9 mouse cellular contexts compared by ENCODE assay signal in genomic region chr9:72635134-72635533, GRCm38 (mm10). TPM values are rescaled to one million over a fixed set of nuclear protein-coding genes. Genes with fewer than 3 reads are reported as not detected.
A peak's percentile ranks its signal among the peaks of the same experiment; 100 is the strongest.
DNase-seq lines count a peak whose midpoint lies in the region; ATAC-seq lines count a peak whose summit lies in the region.
"Had no signal": no experiment of that assay in that cellular context is flagged by ENCODE, and none has a peak within 500 bp of the region (broad histone marks: within the 10 kb centered on the region; RNA-seq: fewer than 3 reads in every experiment).

No protein-coding gene starts in this region.

- no peak overlapping the region for H3K9ac ChIP-seq in intestine, embryonic 14.5 days (ENCODE audit: low read length)
- no peak overlapping the region for H3K9ac ChIP-seq in intestine, embryonic 15.5 days
- H3K9ac ChIP-seq in embryonic facial prominence, embryonic 14.5 days (ENCODE audit: low read depth, low read length), result no peak overlapping the region

- no peak for ATAC-seq in intestine, embryonic 14.5 days (replicated peaks; ENCODE audit: low FRiP score, low TSS enrichment, low read depth)
- ATAC-seq in intestine, embryonic 15.5 days, result no peak
- no peak for ATAC-seq in embryonic facial prominence, embryonic 14.5 days (ENCODE audit: low read depth)

- H3K27ac ChIP-seq in intestine, embryonic 14.5 days (ENCODE audit: low read depth), result no peak overlapping the region
- H3K27ac ChIP-seq in intestine, embryonic 15.5 days, result no peak overlapping the region
- H3K27ac ChIP-seq in embryonic facial prominence, embryonic 14.5 days (replicated peaks; ENCODE audit: low read depth, low read length), result no peak overlapping the region
- H3K27ac ChIP-seq: macrophage had no signal

- no peaks in the 10 kb centered on the region for H3K36me3 ChIP-seq in intestine, embryonic 14.5 days (ENCODE audit: control insufficient read depth, insufficient read depth, low read length)
- H3K36me3 ChIP-seq in intestine, embryonic 15.5 days, result no peaks in the 10 kb centered on the region
- no peaks in the 10 kb centered on the region for H3K36me3 ChIP-seq in embryonic facial prominence, embryonic 14.5 days (ENCODE audit: control insufficient read depth, insufficient read depth, low read length)

- H3K9me3 ChIP-seq in intestine, embryonic 14.5 days (ENCODE audit: control insufficient read depth, low read length), result no peaks in the 10 kb centered on the region
- H3K9me3 ChIP-seq in intestine, embryonic 15.5 days, result no peaks in the 10 kb centered on the region
- H3K9me3 ChIP-seq in embryonic facial prominence, embryonic 14.5 days (ENCODE audit: control insufficient read depth, low read length), result no peaks in the 10 kb centered on the region

- H3K4me2 ChIP-seq in intestine, embryonic 14.5 days (ENCODE audit: low read length), result no peak overlapping the region
- H3K4me2 ChIP-seq in intestine, embryonic 15.5 days (replicated peaks), result no peak overlapping the region
- no peak overlapping the region for H3K4me2 ChIP-seq in embryonic facial prominence, embryonic 14.5 days (ENCODE audit: low read depth, low read length)

- H3K4me3 ChIP-seq in intestine, embryonic 14.5 days (ENCODE audit: low read depth, low read length), result no peak overlapping the region
- no peak overlapping the region for H3K4me3 ChIP-seq in intestine, embryonic 15.5 days (replicated peaks)
- H3K4me3 ChIP-seq in embryonic facial prominence, embryonic 14.5 days (ENCODE audit: low read depth, low read length), result no peak overlapping the region

- H3K27me3 ChIP-seq in intestine, embryonic 14.5 days (replicated peaks; ENCODE audit: control insufficient read depth, insufficient read depth, low read length), result no peaks in the 10 kb centered on the region
- H3K27me3 ChIP-seq in intestine, embryonic 15.5 days (replicated peaks), result no peaks in the 10 kb centered on the region
- H3K27me3 ChIP-seq in embryonic facial prominence, embryonic 14.5 days (replicated peaks; ENCODE audit: control insufficient read depth, insufficient read depth, low read length), result no peaks in the 10 kb centered on the region

- H3K4me1 ChIP-seq in intestine, embryonic 14.5 days (replicated peaks; ENCODE audit: control insufficient read depth, insufficient read depth, low read length), result peaks cover 11% of the 10 kb centered on the region; the same call in 1 of the 2 replicates
- H3K4me1 ChIP-seq in intestine, embryonic 15.5 days (replicated peaks), result peaks cover 10% of the 10 kb centered on the region
- H3K4me1 ChIP-seq in embryonic facial prominence, embryonic 14.5 days (ENCODE audit: control insufficient read depth, insufficient read depth, low read length), result 0 out of 2 replicates have a peak, but pooled peaks cover 8% of the 10 kb centered on the region

- peak; percentile 55 for DNase-seq in intestine, embryonic 14.5 days (ENCODE audit: low spot score)
- peak; percentile 30 for DNase-seq in 3134 (ENCODE audit: extremely low read depth, insufficient read length, low spot score)
- peak; percentile 78 for DNase-seq in 416B (ENCODE audit: low read depth)
- DNase-seq in embryonic facial prominence, embryonic 14.5 days (ENCODE audit: low spot score), result peak; percentile 82
- no peak for DNase-seq in c-Kit-positive CD71-positive TER-119-positive erythroid progenitor cells, embryonic 14.5 days (ENCODE audit: low spot score)
- no peak for DNase-seq in layer of hippocampus, adult 9-11 months
- no peak for DNase-seq in spleen, adult 12 weeks (ENCODE audit: low spot score)

RNA-seq across cellular contexts. Expression of gene Nedd4, which starts 27.0 kb away (rescaled TPM):
- polyA plus RNA-seq in intestine, embryonic 14.5 days (2014; fragmentation: Nextera tagmentation; extraction: Ambion mirVana), result 671 and 756 TPM in 2 replicates
- polyA plus RNA-seq in intestine, embryonic 15.5 days (2015; fragmentation: Nextera tagmentation; extraction: Ambion mirVana), result 462 and 512 TPM in 2 replicates
- polyA plus RNA-seq in embryonic facial prominence, embryonic 14.5 days (2014; fragmentation: Nextera tagmentation; extraction: Ambion mirVana), result 649 and 733 TPM in 2 replicates

Comparison
In these comparisons a context has a peak if more than half of its experiments do, and no peak if none do; other contexts are left out.
1. DNase-seq: peak in intestine, embryonic 14.5 days (single experiment), 3134 (single experiment), 416B (single experiment) and embryonic facial prominence, embryonic 14.5 days (single experiment); none in c-Kit-positive CD71-positive TER-119-positive erythroid progenitor cells, embryonic 14.5 days (single experiment), layer of hippocampus, adult 9-11 months (single experiment) and spleen, adult 12 weeks (single experiment).